Mouse (Mus musculus) kidney, embryonic 16.5 days (tissue): ENCODE measurements at regions not wholly inside any gene's neighbourhood (a gene's known extent, or its start where the extent isn't known, plus 50 kb on each side); places are given as distances from the start of the nearest gene placed in this dataset.

Source experiments
- ATAC-seq: fragments of 200-750 bp; cut with Nextera tagmentation; 2 replicates; pipeline ENCODE4 v1.8.0; 2017; ENCODE audit warnings: moderate TSS enrichment; ENCODE audit not compliant: low FRiP score, low TSS enrichment
- H3K27ac ChIP-seq: fragments of 300-500 bp; sonication (generic); 2 replicates; pipeline ENCODE4 v1.5.1; 2014; ENCODE audit warnings: low read length
- H3K27me3 ChIP-seq: fragments of 300-500 bp; sonication (generic); 2 replicates; pipeline ENCODE4 v1.6.1; 2014; ENCODE audit warnings: low read length, control low read depth, mixed read lengths; ENCODE audit not compliant: insufficient read depth
- H3K36me3 ChIP-seq: fragments of 300-500 bp; sonication (generic); 2 replicates; pipeline ENCODE4 v1.6.1; 2014; ENCODE audit warnings: low read length, control low read depth, mixed read lengths; ENCODE audit not compliant: insufficient read depth
- H3K4me1 ChIP-seq: fragments of 300-500 bp; sonication (generic); 2 replicates; pipeline ENCODE4 v1.6.1; 2014; ENCODE audit warnings: low read length, control low read depth, mixed read lengths; ENCODE audit not compliant: insufficient read depth
- H3K4me2 ChIP-seq: fragments of 300-500 bp; sonication (generic); replicated peaks from 2 replicates; pipeline ENCODE4 v1.6.1; 2014; ENCODE audit warnings: low read depth, low read length
- H3K4me3 ChIP-seq: fragments of 300-500 bp; sonication (generic); 2 replicates; pipeline ENCODE4 v1.5.1; 2014; ENCODE audit warnings: mild to moderate bottlenecking, low read length
- H3K9ac ChIP-seq: fragments of 300-500 bp; sonication (generic); replicated peaks from 2 replicates; pipeline ENCODE4 v1.6.1; 2014; ENCODE audit warnings: low read length
- H3K9me3 ChIP-seq: fragments of 300-500 bp; sonication (generic); 2 replicates; pipeline ENCODE4 v1.6.1; 2016; ENCODE audit warnings: low read length, control low read depth
- WGBS: fragments of 180-500 bp; shearing (Covaris S2); extraction: QIAGEN DNeasy Blood & Tissue Kit; methylation state at CpG from one replicate; pipeline ENCODE4 v1.1.7; 2014; 5-methylcytosine and 5-hydroxymethylcytosine counted together

DNA sequence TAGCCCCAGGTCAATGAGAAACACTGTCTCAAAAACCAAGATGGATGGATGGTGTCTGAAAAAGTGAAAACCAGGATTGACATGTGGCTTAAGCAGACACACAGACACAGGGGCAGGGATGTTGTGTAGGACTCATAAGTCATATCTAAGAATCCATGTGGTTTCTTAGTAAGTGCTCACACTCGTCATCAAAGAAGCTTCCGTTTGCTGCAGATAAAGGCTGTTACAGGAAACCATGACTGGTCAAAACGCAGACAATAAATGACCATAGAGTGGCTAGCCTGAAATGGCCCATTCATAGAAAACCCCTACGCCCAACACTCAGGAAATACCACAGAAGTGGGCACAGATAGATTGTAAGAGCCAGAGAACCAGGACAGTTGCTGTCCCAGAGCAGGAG is 118.8 kb upstream of the Mgat5 start:
- no peak overlapping the region for H3K4me2 ChIP-seq
- H3K4me1 ChIP-seq, result no peaks in the 10 kb centered on the region
- no peak overlapping the region for H3K9ac ChIP-seq
- H3K4me3 ChIP-seq, result no peak overlapping the region
- H3K27me3 ChIP-seq, result no peaks in the 10 kb centered on the region
- H3K9me3 ChIP-seq, result no peaks in the 10 kb centered on the region
- WGBS, result 80% methylated on average over 4 of the region's 4 CpGs
- H3K27ac ChIP-seq, result no peak overlapping the region
- no peak for ATAC-seq
- no peaks in the 10 kb centered on the region for H3K36me3 ChIP-seq

DNA sequence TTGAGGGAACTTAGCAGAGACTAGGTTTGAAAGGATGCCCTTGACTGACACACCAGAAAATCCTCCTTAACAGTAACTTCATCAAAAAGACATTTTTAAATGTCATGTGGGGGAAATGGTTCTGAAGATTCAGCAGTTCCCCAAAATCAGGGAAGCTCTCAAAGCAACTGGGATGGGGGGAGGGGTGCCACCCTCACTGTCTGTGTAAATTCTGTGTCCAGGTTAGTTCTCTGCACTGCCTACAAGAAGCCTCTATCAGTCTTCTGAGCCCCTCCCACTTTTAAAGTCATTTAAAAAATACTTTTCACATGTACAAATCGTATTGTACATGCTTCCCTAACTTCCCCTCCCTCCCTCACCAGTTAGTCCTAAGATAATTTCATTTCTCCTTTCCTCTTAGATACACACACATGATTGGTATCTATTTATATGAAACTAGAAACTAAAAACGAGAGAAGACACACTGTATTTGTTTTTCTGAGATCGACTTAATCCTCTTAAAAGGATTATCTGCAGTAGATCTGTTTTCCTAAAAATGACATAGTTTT is 121.0 kb upstream of the Mgat5 start:
- no peak for ATAC-seq
- Histone ChIP-seq H3K4me2 (no peak overlapping the region), H3K36me3 (no peaks in the 10 kb centered on the region), H3K4me3 (no peak overlapping the region), H3K27ac (no peak overlapping the region), H3K9me3 (no peaks in the 10 kb centered on the region), H3K9ac (no peak overlapping the region), H3K27me3 (no peaks in the 10 kb centered on the region), H3K4me1 (no peaks in the 10 kb centered on the region)
- WGBS, result 65% methylated on average over 3 of the region's 3 CpGs

- H3K9ac ChIP-seq, result no peak overlapping the region
- no peaks in the 10 kb centered on the region for H3K36me3 ChIP-seq
- H3K4me1 ChIP-seq, result no peaks in the 10 kb centered on the region
- H3K9me3 ChIP-seq, result no peaks in the 10 kb centered on the region
- H3K27ac ChIP-seq, result no peak overlapping the region
- H3K27me3 ChIP-seq, result no peaks in the 10 kb centered on the region
- no peak overlapping the region for H3K4me2 ChIP-seq
- H3K4me3 ChIP-seq, result no peak overlapping the region
- WGBS, result 75% methylated on average over 4 of the region's 4 CpGs
- no peak for ATAC-seq
Observed at GRCm38 (mm10) chr1:127079012-127079411, 125.8 kb upstream of the Mgat5 start.

DNA sequence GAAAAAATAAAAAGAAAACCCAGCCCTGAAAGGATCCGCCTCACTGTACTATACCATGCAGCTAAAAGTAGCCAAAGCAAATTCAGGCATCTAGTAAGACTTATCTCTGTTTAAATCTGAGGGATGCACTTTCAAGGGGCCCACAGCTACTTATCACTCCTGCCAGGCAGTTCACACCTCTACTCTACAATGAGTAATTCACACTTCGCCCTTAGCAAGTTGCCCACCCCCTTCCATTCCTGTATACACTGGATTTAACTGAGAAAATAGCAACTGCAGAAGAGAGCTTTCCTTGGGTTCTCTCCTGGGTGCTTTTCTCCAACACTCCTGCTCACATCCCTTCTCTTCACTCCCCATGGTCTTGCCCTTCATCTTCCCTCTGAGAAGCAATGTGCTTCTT is 142.4 kb upstream of the Mgat5 start:
- Histone ChIP-seq H3K4me3 (no peak overlapping the region), H3K27ac (no peak overlapping the region), H3K27me3 (no peaks in the 10 kb centered on the region), H3K4me1 (no peaks in the 10 kb centered on the region), H3K9ac (no peak overlapping the region), H3K36me3 (no peaks in the 10 kb centered on the region), H3K9me3 (no peaks in the 10 kb centered on the region), H3K4me2 (no peak overlapping the region)
- 66% methylated on average over 2 of the region's 2 CpGs for WGBS
- ATAC-seq, result no peak

DNA sequence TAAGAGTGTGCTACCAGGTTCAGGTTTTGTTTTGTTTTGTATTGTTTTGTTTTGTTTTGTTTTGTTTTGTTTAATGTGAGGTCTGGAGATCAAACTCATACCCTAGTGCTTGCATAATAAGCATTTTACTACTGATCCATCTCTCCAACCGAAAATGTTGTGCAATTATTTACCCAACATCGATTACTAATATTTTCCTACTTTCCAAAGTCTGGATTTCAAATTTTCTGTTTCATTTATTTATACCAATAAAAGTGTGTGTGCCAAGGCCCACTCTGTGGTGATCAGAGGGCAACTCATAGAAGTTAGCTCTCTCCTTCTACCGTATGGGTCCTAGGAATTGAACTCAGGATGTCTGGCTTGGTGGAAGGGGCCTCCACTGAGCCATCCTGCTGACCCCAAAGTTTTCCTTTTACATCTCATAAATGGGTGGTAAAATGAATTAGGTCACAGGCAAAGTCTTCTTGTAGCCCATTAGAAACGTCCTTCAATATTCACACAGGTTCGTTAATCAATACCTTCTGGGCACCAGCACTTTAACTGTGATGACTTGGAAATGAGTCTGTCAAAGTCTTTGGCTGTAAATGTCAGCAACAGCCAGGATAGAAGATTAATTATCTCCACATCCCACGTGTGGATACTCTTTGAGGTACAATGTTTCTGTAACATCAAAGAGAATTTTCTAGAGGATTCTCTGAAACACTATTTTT is 158.9 kb upstream of the Mgat5 start:
- WGBS, result 57% methylated on average over 6 of the region's 6 CpGs
- H3K36me3 ChIP-seq, result no peaks in the 10 kb centered on the region

DNA sequence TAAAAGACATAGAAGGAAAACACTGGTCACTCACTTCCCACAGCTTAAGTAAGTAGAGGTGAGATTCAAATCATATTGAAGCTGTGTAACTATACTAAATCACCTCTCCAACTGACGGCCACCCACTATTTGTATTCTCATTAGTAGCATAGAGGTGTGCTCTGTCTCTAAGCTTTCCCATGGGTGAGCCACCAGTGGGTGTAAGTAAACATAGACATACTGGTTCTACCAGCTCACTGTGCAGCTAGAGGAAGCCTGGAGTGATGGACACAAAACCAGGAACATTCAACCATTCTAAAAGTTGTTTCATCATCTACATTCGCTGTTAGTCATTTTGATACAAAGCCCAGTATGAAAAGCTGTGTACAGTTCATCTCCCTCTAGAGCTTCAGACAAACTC is 170.1 kb upstream of the Mgat5 start:
- WGBS, result 89% methylated on average over 2 of the region's 2 CpGs

More for the DNA sequence above, 158.9 kb upstream of the Mgat5 start:
- no peak for ATAC-seq
- Histone ChIP-seq H3K27ac (no peak overlapping the region), H3K9ac (no peak overlapping the region), H3K4me1 (no peaks in the 10 kb centered on the region), H3K9me3 (no peaks in the 10 kb centered on the region), H3K4me3 (no peak overlapping the region), H3K4me2 (no peak overlapping the region), H3K27me3 (no peaks in the 10 kb centered on the region)

DNA sequence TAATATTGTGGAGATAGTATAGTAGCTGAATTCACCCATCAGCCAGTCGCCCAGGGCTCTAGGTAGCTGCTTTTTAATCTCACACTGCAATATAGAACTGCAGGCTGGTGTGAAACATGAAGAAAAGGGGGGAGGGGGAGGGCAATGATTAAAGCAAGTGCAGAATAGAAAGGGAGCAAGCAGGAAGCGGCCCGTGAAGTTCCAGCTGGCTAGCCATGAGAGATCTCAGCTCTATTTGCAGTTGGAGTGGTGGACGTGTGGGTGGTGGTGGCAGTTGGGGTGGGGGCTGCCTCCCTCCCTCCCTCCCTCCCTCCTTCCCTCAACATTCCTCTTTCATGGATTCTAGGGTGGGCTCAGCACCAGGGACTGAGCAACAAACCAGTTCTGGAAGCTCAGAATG is 173.3 kb upstream of the Mgat5 start:
- Histone ChIP-seq H3K27ac (no peak overlapping the region), H3K9ac (no peak overlapping the region), H3K27me3 (no peaks in the 10 kb centered on the region), H3K4me1 (peaks cover 13% of the 10 kb centered on the region; the same call in 1 of the 2 replicates), H3K4me2 (no peak overlapping the region), H3K36me3 (no peaks in the 10 kb centered on the region), H3K9me3 (no peaks in the 10 kb centered on the region), H3K4me3 (no peak overlapping the region)
- peak; percentile 85 for ATAC-seq
- WGBS, result 16% methylated on average over 4 of the region's 4 CpGs

More for the DNA sequence above, 170.1 kb upstream of the Mgat5 start:
- H3K4me3 ChIP-seq, result no peak overlapping the region
- no peak overlapping the region for H3K27ac ChIP-seq
- H3K36me3 ChIP-seq, result no peaks in the 10 kb centered on the region
- no peaks in the 10 kb centered on the region for H3K27me3 ChIP-seq
- no peak overlapping the region for H3K4me2 ChIP-seq
- H3K9ac ChIP-seq, result no peak overlapping the region
- H3K4me1 ChIP-seq, result peaks cover 13% of the 10 kb centered on the region; the same call in 1 of the 2 replicates
- no peaks in the 10 kb centered on the region for H3K9me3 ChIP-seq
- no peak for ATAC-seq

DNA sequence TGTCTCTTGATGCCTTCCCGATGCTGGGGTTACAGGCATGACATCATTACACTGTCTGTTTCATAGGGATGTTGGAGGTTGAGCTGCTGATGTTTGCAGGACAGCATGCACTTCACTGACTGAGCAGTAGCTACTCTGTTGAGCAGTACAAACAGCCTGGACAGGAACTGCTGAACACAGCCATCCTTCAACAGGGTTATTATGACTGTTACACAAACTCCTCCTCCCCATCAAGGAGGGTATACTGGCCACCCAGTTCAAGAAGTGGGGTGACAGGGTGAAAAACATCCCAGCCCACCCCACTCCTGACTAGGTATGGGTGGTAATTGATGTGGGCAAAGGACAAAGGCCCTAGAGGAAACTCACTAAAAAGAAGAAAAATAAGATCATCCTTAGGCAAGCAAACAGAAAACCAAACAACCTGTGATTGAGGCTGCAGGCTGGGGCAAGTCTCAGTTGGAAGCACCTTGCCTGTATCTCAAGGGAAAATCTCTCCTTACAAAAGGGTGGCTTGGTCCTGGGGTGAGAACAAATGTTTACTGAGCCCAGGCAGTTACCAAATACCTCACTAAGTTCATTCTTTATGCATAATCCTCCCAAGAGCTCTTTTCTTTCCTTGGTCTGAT is 175.8 kb upstream of the Mgat5 start:
- H3K4me2 ChIP-seq, result no peak overlapping the region
- 85% methylated on average over 1 of the region's 1 CpGs for WGBS
- H3K4me3 ChIP-seq, result no peak overlapping the region
- ATAC-seq, result no peak
- H3K9ac ChIP-seq, result no peak overlapping the region
- peaks cover 13% of the 10 kb centered on the region; the same call in 1 of the 2 replicates for H3K4me1 ChIP-seq
- no peaks in the 10 kb centered on the region for H3K27me3 ChIP-seq
- no peaks in the 10 kb centered on the region for H3K36me3 ChIP-seq
- no peaks in the 10 kb centered on the region for H3K9me3 ChIP-seq
- no peak overlapping the region for H3K27ac ChIP-seq

DNA sequence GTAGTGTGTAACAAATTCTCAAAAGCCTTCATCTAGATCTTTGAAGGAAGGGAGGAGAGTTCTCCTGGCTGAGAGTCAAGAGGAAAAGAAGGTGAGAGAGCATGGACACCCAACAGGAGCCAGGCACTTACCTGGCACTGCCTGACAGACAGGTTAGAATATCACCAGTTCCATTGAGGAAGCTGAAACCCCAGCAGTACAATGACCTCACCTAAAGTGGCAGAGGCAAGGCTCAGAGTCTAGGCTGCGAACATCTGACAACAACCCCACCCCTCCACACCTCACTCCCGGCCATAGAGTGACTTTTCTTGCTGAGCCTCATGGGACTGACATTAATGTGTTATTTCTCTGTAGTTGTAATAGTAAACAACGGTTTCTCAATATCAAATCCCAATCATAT is 181.7 kb upstream of the Mgat5 start:
- Histone ChIP-seq H3K4me3 (no peak overlapping the region), H3K9me3 (no peaks in the 10 kb centered on the region), H3K9ac (no peak overlapping the region), H3K4me2 (no peak overlapping the region), H3K36me3 (no peaks in the 10 kb centered on the region), H3K27ac (no peak overlapping the region), H3K4me1 (no peaks in the 10 kb centered on the region), H3K27me3 (no peaks in the 10 kb centered on the region)
- WGBS, result 77% methylated on average over 3 of the region's 3 CpGs
- ATAC-seq, result no peak

DNA sequence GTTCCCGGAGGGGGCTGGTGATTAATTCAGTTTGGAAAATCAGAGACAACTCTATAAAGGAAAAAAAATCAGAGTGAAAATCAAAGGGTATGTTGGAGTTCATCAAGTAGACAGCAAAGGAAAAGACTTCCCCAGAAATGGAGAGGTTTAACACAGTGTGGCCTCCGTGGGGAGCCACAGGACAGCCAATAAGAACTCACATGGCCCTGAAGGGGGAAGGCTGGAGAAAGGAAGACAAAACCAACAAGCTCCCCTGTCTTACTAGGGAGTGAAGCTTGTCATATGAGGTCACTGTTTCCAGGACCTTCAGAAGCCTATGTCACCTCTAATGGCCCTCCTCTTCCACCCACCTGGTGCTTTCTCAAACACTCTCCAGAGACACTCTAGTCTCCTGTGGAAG is 187.1 kb upstream of the Nckap5 start:
- H3K36me3 ChIP-seq, result no peaks in the 10 kb centered on the region
- no peak overlapping the region for H3K27ac ChIP-seq
- H3K4me2 ChIP-seq, result no peak overlapping the region
- 83% methylated on average over 2 of the region's 2 CpGs for WGBS
- no peak overlapping the region for H3K4me3 ChIP-seq
- no peak overlapping the region for H3K9ac ChIP-seq
- ATAC-seq, result peak; percentile 70; the same call in 1 of the 2 replicates
- no peaks in the 10 kb centered on the region for H3K4me1 ChIP-seq
- no peaks in the 10 kb centered on the region for H3K27me3 ChIP-seq
- H3K9me3 ChIP-seq, result no peaks in the 10 kb centered on the region
